Mouse (Mus musculus): ENCODE measurements around the gene Vmn1r170. TPM values are rescaled to one million over a fixed set of nuclear protein-coding genes. Genes with fewer than 3 reads are reported as not detected.

Vmn1r170 gene
- not detected for total RNA-seq (2023)

GRCm38 (mm10) chr7:23605875-23606274, at the start of gene Vmn1r170:
TSS of gene Vmn1r170 (plus strand) at chr7:23606175.

GRCm38 (mm10) chr7:23575226-23575625, 30.7 kb upstream of the Vmn1r170 start, which contains the start of gene Vmn1r169:
TSS of gene Vmn1r169 (plus strand) at chr7:23575526.

GRCm38 (mm10) chr7:23630422-23630821, 24.4 kb downstream of the Vmn1r170 start, which contains the start of gene Vmn1r171:
TSS of gene Vmn1r171 (plus strand) at chr7:23630722.

Other genes with a start within 250 kb of the Vmn1r170 start
- gene Nlrp5, start 220.3 kb upstream of the Vmn1r170 start, total RNA-seq (2023): not detected
- not detected for gene Vmn1r167, start 99.0 kb upstream of the Vmn1r170 start, total RNA-seq (2023)
- not detected for gene Vmn1r168, start 66.4 kb upstream of the Vmn1r170 start, total RNA-seq (2023)
- gene Vmn1r169, start 30.6 kb upstream of the Vmn1r170 start, total RNA-seq (2023): not detected
- gene Vmn1r171, start 24.5 kb downstream of the Vmn1r170 start, total RNA-seq (2023): not detected
- gene Vmn1r172, start 52.1 kb downstream of the Vmn1r170 start, total RNA-seq (2023): not detected
- gene Vmn1r173, start 94.5 kb downstream of the Vmn1r170 start, total RNA-seq (2023): not detected
- not detected for gene Vmn1r174, start 146.1 kb downstream of the Vmn1r170 start, total RNA-seq (2023)
- gene Vmn1r175, start 204.5 kb downstream of the Vmn1r170 start, total RNA-seq (2023): not detected
- gene Vmn1r176, start 231.2 kb downstream of the Vmn1r170 start, total RNA-seq (2023): not detected